Mouse (Mus musculus) MN1 (cell line): ENCODE data around the gene Ing3.

Experiments used
- DNase-seq: peaks from one replicate; pipeline ENCODE4 v3.0.0-alpha.2; 2016; ENCODE audit warnings: low spot score

Ing3 gene

DNA sequence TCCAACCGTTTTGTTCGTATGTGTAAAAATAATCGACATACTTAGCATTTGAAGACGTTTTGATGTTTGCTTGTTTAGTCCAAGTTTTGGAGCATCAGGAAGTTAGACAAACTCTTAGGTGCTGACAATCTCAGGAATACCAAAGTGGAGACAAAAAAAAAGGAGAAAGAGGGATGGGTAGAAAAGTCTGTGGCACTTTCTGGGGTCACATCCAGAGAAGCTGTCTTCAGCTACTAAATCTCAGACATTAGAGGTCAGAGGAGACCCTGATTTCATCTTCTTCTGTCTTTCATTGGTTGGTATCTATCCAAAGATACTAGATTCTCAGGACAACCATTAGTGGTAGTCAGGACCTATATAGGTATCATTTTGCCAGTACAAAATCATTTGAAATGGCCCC is 41.8 kb downstream of the Ing3 start:
- DNase-seq = no peak

DNA sequence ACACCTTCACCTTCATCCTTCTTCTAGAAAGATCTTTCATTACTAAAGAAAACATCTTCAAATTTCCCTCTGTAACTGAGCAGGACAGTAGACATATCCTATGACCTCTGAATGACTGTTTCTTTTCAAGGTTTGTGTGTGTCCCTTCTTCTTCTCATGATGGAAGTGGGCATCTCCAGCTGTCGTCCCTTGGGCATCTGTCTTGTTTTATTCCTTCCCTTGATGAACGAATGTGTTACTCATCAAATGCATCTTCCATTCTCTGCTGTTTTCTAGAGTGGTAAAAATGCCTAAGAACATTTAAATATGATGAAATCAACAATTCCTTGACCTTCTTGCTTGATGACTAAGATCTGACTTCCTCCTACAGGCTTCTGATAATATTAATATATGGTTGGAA is 43.7 kb downstream of the Ing3 start:
- no peak for DNase-seq

DNA sequence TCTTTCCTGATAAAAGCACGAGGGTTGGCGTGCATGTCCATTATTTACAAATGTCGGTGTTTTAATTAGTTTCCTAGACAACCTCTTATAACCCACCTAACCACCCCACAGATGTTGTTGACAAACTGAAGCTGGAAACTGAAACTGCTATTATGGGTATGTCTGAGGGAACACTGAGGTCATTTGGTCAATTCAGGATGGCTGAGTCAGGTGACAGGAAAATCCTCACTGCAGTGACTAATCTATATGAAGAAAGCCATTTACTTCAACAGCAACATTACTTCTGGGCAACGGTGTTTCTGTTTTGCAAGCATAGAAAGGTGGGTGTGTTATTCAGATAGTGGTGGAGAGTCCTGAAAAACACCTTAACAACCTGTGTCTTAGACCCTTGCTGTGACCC is 48.8 kb downstream of the Ing3 start:
- DNase-seq = no peak

DNA sequence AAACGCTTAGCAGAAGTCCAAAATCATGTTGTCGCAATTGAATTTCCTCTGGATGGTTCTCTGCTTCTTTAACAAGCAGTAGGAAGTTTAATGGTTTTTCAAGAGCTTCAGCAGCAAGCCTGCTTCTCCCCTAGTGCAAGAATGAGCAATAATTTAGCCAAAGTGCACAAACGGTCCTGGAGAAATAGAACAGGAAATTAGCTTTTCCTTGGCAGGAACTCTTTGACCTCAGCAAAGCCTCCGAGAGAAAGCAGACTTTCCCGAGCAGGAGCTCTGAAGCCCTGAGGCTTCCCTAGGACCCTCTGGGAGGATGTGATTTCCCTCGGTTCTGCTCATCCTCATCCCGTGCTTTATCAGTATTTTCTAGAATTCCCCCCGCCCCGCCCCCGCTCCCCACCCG is 49.7 kb downstream of the Ing3 start:
- DNase-seq = no peak

DNA sequence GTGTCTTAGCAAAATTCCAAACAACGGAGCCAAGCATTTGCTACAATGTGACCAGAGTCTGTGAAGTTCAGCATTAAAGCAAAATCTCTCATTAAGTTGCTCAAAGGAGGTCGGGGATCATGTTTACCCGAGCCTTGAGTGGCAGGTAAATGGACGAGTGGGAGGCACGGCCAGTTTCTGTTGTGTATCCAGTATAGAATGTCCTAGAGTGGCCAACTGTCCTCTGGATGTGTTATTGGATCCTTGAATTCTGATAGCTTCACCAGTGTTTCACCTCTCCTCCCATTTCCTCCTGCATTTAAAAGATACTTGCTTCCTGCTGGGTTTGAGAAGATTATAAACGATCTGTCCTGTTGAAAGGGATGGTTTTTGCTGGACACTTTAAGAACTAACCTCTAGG is 50.7 kb downstream of the Ing3 start:
- no peak for DNase-seq

DNA sequence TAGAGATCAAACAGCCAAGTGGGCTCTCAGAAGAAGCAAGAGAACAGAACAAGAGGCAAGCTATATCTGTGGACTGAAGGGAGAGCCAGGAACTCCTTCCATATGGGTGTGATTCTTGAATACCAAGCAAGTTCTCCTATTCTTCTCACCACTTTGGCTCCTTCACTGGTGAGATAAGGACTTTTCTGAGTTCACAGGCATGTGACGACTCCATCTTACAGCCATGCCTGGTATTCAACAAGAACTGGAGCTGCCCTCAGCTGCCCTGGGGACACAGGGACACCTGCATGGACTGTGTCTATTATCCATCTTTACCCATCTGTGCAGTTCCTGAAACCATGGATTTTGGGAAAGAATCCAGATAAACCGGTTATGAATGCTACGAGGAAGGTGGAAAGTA is 51.5 kb downstream of the Ing3 start:
- DNase-seq = no peak

DNA sequence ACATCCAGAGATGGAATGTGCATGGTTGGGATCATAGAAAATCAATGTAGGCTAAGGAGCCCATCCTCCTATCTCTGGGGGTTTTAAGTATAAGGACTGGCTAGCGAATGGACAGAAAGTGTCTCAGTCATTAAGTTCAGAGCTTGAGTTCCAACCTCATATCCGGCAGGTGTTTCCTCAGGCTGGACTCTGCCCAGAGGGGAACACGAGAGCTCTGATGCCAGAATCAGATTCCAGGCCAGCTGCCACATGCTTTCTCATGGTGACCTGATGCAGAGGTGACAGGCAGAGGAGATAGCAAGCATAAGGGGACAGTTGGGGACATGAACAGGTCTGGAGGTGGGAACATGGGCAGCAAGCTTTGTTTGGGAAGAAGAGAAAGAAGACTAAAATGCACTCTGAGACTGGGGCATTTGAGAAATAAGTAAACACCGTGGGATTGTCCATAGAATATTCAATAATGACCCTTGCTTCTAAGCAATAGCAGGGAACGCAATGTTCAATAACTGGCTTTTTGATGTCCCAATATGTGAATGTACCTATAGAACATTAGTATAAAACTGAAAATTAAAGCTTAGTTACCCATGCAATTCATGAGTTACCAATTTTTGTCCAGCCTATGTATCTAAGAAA is 52.0 kb downstream of the Ing3 start:
- no peak for DNase-seq

DNA sequence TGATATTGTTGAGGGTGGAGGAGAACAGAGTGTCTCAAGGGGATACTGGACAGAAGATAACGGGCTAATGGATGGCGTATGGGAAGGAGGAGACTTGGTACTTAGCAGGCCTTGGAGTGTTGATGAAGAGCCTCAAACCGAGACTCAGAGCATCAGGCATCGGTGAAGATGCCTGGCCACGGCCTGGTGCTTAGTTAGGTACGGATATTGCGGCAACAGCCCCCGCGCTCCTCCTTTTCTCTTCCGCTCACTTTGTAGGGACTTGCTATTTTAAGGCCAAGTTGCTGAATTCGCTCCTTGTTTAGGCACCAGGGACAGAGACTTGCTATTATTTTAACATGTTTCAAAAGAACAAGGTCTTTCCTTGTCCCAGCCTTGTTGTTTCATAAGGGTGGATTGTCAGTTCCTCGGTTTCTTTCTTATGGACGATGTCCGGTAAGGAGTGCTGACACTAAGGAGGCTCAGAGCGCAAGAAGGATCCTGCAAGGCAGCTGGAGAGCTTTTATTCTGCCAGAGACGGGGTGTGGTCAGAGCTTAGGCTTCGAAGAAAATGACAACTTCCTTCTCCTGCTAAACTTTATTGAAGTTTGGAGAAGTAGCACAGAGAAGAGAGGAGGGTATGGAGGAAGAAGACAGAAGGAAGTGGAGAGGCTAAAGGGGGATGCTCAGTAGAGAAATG is 53.3 kb downstream of the Ing3 start:
- no peak for DNase-seq

DNA sequence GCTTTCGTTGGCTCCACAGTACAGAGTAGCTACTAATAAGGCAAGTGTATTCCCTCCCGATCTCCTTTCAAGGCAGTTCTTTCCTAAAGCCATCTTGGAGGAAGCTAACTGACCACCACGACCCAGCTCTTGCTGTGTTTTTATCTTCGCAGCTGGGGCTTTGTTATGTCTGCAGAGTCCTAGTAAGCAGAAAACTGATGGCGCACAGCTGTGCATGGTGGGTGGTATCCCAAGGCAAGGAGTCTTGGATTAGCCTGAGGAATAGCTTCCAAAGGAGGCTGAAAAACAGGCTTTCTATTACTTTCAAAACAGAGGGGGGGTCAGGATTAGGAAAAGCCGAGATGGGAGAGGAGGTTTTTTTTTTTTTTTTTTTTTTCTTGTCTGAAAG is 53.8 kb downstream of the Ing3 start:
- DNase-seq = no peak

DNA sequence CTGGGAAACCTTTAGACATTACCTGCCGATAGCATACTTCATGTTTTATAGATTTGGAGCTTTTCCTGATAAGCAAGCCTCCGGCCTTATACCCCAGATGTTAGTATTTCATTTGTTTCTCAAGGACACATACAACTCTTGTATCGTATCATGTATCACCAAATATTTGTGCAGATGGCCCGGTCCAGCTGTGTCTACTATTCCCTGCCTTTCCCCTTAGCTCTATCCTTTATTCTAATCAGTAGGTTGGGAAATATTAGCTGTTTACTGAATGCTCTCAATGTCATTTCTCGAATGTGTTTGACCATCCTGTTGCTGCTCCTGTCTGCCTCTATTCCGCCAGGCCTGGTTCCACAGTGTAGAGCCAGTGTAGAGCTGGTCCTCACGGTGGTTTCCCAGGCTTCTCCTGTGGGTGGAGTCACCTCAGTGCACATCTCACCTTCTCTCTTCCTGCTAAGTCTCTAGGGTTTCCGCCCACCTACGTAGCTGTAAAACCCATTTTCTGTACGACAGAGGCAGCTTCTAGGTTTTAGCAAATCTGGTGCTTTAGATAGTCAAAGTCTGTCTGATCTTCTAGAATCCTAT is 54.7 kb downstream of the Ing3 start:
- no peak for DNase-seq

DNA sequence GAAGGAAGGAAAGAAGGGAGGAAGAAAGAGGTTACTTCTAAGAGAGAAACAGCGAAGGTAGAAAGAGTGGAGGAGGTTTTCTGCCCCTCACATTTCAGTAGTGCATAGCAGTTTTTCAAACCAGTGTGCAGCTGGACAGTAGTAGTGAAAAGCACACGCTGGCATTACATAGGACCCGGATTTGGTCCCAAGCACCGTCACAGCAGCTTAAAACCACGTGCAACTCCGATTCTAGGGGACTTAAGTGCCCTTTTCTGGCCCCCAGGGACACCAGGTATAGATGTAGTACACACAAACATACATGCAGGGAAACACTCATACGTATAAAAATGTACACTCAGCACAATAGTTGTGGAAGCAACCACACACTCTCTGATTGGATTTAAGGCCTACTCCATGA is 59.0 kb downstream of the Ing3 start:
- no peak for DNase-seq

DNA sequence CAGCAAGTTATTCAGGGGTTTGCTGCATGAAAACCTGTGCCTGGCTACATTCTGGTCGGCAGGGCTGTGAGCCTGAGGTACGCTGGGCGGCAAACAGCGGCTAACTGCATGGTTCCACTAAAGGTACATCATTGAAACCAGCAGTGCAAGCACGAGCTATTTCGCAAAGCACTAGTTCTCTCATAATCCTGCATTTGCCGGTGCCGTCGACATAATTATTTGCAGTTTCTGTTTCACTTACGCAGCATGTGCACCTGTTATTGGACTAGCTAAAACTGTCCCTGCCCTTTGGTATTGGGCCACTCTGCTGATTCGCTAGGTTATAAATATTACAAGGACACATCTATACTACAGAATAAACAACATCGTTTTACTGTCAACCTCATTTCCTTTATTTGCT is 60.9 kb downstream of the Ing3 start:
- no peak for DNase-seq

DNA sequence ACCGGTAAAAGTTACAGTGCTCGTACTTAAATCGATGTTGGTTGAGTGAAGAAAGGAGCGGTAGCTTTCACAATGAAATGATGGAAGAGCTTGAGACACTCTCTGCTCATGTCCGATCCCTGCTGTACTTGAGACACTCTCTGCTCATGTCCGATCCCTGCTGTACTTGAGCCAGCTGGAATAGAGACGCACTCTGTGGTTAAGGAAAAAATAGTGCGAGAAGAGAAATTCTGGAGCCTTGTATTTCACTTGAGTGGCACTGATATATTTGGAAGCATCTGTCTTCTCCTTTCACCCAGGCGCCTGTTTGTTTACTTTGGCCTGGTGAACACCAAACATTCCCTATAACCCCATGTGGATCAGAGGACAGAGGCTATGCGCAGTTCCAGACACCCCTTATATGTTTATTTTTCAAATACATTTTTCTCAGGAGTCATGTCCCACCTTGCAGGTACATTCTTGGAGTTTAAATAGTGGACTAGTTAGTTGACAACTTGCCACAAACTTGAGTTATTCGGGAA is 61.5 kb downstream of the Ing3 start:
- DNase-seq = no peak

DNA sequence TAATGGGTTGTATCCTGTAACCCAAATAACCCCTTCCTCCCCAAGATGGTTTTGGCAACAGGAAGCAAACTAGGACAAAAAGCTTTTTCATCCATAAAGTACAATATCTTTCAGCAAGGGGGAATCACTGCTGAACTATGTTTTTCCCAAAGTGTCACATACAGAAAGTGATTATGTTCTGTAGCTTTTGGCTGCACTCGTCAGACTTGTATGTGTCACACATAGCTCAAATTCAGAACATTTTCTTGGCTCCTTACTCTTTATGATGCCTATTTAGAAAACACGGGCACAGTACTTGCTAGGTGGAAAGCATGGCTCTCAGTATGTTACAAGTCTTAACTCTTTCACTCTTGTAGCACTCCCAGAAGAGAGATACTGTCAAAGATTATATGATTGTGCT is 62.2 kb downstream of the Ing3 start:
- DNase-seq = no peak

DNA sequence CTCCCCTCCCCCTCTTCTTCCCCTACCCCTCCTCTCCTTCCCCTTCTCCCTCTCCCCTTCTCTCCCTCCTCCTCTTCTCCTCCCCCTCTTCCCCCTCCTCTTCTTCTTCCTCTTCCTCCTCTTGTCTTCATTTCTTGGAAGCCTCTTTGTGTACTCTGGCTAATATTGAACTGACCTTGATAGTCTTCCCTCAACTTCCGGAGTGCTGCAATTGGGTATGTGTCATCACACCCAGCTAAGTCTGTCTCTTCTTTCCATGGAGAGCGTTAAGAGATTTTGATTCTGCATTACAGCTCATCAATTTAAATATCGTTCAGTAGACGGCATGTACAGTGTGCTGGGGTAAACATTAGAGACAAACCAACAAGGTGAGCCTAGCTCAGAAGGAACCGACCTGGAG is 62.7 kb downstream of the Ing3 start:
- DNase-seq = no peak

DNA sequence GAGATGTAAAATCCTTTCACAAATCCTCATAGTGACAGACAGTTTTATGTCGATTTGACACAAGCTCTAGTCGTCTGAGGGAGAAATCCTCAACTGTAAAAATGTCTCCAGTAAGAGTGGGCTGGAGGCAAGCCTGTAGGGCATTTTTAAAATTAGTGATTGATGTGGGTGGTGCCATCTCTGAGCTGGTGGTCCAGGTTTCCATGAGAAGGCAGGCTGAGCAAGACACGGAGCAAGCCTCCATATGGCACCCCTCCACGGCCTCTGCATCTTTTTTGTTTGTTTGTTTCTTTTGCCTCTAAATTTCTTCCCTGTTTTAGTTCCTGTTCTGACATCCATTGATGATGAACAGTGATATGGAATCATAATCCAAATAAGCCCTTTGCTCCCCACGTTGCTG is 63.1 kb downstream of the Ing3 start:
- no peak for DNase-seq

DNA sequence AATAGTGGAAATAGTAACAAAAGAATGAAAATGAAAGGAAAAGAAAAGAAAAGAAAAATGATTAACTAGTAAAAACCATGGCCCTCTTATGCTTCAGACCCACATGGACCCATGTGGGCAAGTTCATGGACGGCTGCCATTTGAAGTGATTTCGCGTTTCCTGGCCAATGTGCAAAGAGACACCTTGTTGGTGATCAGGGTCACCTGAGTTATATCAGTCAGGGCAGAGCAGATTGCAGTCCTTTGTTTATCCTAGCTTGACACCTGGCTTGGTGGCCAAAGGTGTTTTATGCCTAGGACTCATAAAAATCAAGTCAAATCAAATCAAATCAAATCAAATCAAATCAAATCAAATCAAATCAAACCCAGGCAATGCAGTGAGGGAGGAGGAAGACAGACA is 64.0 kb downstream of the Ing3 start:
- DNase-seq = no peak

DNA sequence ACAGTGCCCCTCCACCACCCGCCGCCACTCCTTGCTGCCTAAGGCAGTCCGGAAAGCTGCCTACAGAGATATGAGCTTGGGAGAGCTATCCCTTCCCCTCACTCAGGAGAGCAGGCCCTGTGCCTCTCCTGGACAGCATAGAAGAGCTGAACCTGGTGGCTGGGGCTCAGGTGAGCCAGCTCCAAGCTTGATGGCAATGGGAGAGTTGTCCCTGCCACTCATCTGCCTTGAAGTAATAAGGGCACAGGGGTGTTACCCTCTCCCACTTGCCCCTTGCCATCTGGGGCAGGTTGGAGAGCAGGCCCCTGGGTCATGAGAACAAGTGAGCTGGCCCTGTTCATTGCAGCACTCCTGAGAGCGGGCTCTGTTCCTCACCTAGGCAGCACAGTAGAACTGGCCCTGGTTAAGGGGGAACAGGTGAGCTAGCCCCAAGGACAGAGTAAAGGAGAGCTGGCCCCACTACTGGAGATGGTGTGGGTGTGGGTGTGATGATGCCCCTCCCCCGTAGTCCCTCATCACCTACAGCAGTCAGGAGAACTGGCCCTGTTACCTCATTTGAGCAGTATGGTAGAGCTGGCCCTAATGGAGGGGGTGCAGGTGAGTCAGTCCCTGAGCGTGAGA is 65.0 kb downstream of the Ing3 start:
- no peak for DNase-seq

DNA sequence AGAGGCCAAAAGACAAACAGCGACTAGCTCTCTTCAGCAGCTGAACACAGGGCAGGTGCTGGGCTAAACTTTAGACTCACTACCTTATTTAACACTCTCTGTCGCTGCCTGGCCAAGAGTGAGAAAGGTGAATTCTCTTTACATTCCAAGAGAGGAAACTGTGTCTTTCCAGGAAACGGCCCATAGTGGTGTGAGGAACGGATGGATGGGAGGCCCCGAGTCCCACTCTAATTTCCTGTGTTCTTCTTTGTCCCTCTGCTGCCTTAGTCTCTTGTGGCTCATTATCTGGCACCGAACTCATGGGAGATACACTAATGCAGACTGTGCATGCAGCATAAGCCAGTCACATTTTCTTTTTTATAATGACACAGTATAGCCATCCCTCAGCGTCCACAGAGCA is 68.3 kb downstream of the Ing3 start:
- DNase-seq = no peak

DNA sequence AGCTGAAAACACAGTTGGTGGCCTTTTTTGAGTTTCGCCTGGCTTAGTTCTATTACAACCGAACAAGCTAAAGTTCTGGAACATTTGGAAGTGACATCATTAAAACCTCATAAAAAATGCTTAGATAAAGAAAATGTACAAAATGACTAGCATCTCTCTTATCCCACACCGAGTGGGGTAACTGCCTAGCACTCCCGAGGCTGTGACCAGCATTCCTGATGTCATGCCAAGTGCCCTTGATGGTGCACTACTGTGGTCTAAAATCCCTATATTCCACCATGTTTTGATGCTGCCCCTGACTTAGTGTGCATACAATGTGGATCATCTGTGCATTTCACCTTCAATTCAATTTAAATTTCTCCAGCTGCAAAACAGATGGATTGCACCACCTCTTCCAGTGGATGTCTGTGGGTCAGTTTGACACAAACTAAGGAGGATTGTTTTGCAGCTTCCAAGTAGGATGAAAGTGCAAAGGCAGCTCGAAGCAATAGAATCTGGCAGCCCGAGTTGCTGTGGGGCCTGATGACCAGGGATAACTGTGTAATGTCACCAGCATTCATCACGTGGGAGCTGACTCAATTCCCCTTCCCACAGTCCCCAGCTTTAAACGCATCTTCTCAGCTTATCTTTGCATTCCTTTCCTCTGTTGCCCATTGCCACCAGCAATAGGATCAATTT is 69.5 kb downstream of the Ing3 start:
- no peak for DNase-seq

DNA sequence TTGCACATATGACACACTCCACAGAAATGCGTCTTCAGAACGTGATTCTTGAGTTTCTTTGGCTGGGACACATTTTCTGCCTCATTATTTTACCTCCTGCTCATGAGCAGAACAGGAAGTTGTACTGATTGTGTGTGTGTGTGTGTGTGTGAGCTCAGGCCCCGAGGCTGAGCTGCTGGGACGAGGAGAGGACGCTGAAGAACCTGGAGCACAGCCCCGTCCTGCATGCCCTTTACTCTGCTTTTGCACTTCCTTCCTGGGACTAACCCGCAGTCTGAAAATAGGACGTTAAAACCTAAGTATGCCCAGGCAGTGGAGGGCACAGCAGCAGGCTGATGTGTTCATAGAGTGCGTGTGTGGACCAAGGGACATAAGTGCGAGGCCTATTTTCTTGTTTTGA is 70.3 kb downstream of the Ing3 start:
- no peak for DNase-seq

DNA sequence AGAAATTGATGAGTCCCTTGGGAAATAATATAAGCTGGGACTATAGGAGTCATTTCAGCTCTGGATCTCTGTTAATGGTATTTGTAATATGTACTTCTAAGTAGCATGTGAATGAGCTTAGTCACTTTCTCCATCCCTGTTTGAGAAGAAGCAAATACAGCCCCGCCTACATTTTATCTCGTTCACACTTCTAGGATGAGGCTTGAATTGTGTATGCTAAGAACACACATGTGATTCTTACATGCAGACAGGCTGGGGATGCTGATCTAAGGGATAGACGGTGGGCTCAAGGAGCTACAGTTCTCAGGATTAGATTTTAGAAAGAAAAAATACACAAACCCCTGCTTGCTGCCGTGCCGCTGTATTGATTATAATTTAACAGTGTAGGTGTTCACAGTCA is 71.3 kb downstream of the Ing3 start:
- DNase-seq = no peak

DNA sequence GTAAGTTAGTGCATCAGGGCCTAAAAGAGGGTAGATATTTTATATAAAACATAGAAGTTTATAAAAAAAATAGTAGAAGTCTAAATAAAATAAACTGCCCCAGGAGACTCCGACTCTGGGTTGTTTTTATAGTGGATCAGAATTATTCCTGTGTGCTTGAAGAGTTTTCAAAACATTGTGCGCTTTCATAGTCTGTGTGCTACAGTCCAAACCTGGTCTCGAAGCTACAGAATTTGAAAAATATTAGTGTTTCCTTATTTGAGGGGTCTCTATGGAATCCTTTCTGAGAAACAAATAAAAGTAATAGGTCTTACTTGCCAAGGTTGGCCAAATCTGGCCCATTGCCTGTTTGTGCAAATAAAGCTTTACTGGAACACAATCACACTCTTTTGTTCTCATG is 71.9 kb downstream of the Ing3 start:
- DNase-seq = no peak
